Mouse (Mus musculus) spleen, adult 12 weeks (tissue): ENCODE results near the gene Usp39.

Experiments used
- DNase-seq: peaks from one replicate; pipeline ENCODE4 v3.0.0; 2022; ENCODE audit warnings: low spot score

Usp39 gene

GRCm38 (mm10) chr6:72345074-72345567 lies at the start of gene Usp39:
Gene Usp39, minus strand, starts transcription at chr6:72345184.
- DNase-seq: peak; percentile 86

- DNase-seq: no peak
Measured at GRCm38 (mm10) chr6:72392341-72392740, 47.4 kb upstream of the Usp39 start.

DNA sequence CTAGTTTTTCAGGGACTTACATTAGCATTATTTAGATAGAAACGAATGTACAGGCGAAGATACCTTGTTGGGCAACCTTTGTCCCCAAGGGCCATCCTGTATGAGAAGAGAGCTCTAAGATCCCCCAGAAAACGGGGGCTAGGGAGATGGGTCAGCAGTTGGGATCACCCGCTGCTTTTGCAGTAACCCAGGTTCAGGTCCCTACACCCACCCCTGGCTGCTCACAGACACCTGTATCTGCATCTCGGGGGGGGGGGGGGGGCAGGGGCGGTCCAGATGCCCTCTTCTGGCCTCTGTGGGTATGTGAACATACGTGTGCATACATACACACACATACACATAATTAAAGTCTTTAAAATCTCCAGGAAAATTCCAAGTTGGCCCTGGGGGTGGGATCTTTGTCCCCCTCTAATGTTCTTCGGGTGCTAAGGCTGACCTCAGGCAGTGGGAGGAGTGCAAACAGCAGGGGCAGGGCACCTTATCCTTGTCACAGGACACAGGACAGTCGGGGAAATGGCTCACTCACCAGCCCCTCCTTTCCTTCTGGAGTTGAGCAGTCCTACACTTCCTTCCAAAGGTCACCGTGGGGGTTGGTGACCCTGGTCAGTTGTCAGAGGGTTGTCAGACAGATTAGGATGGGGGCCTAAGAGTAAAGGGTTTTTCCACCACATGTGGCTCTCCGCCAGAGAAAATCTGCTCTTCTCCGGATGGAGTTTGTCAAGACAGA lies 46.0 kb upstream of the Usp39 start:
- peak; percentile 51 for DNase-seq

GRCm38 (mm10) chr6:72389941-72390771 lies 45.2 kb upstream of the Usp39 start, which contains the start of gene Vamp8:
Gene Vamp8, minus strand, starts transcription at chr6:72390703.
- DNase-seq: peak; percentile 69

GRCm38 (mm10) chr6:72389471-72389940 lies 44.5 kb upstream of the Usp39 start:
- DNase-seq: no peak

- DNase-seq: no peak
Measured at GRCm38 (mm10) chr6:72388791-72389329, 43.9 kb upstream of the Usp39 start.

DNA sequence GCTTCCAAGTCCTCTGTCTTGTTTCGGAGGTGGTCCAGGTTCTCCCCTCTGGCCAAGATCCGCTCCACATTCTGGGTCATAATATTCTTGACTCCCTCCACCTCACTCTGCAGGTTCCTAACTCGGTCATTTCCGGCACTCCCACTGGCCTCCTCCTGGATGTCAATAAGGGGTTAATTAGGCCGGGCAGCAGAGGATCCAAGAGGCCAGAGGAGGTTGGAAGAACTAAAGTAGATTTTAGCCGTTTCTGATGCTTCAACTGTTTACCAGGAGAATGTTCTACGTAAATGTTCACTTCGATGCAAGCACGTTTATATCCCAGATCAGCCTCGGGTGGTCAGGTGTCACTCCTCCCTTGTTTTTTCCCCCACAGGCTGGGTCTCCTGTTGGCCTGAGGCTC lies 43.3 kb upstream of the Usp39 start:
- DNase-seq: no peak

GRCm38 (mm10) chr6:72387816-72388215 lies 42.8 kb upstream of the Usp39 start:
- no peak for DNase-seq

DNA sequence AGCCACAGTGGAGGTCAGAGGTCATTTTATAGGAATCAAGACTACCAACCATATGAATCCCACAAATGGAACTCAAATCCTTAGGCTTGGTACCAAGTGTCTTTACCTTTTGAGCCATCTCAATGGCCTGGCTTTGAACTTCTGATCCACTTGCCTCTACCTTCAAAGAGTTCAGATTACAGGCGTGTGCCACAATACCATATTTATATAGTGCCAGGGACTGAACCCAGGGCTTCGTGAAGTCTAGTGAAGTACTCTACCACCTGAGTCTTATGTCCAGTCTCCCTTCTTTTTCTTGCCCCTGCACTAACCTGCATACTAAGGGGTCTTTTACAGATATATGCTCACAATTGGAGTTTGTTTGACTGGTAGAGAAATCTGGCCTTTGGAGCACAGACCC lies 41.6 kb upstream of the Usp39 start:
- DNase-seq: no peak

GRCm38 (mm10) chr6:72385258-72385657 lies 40.3 kb upstream of the Usp39 start:
- no peak for DNase-seq

GRCm38 (mm10) chr6:72383952-72384351 lies 39.0 kb upstream of the Usp39 start:
- DNase-seq: no peak

GRCm38 (mm10) chr6:72383142-72383820 lies 38.3 kb upstream of the Usp39 start:
- DNase-seq: no peak

DNA sequence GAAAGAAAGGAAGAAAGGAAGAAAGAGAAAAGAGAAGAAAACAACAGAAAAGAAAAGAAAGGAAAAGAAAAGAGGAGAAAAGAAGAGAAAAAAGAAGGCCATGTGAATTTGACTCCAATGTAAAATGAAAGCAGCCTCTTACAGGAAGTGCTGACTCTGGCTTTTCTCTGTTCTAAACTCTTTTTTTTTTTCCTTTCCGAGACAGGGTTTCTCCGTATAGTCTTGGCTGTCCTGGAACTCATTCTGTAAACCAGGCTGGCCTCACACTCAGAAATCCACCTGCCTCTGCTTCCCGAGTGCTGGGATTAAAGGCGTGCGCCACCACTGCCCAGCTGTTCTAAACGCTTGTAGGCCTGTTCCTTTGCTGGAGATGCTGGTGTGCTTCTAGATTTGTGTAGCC lies 37.5 kb upstream of the Usp39 start:
- no peak for DNase-seq

GRCm38 (mm10) chr6:72380131-72380770 lies 35.3 kb upstream of the Usp39 start, which contains the start of gene Vamp5:
Gene Vamp5, minus strand, starts transcription at chr6:72380468.
- peak; percentile 87 for DNase-seq

GRCm38 (mm10) chr6:72379377-72380130 lies 34.6 kb upstream of the Usp39 start:
- peak; percentile 39 for DNase-seq

- no peak for DNase-seq
Measured at GRCm38 (mm10) chr6:72378510-72379234, 33.7 kb upstream of the Usp39 start.

DNA sequence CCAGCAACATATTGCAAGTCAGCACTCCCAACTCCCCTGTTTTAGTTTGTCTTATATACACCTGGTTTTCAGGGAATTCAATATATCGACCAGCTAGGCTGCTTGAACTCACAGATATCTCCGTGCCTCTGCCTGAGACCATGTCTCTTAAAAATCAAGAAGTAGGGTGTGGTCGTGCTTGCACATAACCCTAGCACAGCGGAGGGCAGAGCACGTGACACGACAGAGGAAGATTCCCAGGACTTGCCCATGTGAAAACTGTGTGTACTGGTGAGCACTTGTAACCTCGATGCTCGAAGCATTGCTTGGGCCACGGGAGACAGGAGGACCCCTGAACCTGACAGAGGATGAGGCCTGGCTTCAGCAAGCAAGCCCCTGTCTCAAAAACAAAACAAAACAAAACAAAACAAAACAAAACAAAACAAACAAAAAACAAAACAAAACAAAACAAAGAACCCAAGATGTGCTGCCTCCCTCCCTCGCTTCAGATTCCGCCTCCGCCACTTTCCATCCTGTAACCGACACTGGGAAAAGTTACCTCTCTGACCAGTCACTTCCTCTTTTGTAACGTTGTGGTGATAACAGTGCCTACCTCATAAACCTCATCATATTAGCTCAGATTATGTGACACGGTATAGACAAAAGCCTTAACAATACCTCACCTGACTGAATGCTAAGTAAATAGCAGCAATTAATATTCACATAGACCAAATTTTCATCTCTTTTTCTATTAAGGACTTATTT lies 30.0 kb upstream of the Usp39 start:
- DNase-seq: no peak

DNA sequence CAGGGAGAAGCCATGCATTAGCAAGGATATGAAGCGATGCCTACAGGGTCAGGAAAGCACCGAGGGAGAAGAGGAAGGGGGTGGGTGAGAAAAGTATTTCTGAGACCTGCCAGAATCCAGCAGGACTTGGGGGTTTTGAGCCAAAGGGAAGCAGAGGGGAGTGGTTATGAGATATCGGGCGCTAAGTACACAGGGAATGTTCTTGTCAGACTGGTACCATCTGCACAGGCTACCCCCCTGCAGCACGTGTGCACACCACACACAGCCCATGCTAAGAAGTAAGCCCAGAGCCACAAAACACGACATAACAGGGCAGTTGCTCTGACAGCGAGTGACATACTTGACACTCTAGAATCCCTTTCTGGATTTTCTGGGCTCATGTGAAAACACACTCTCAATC lies 29.2 kb upstream of the Usp39 start:
- no peak for DNase-seq

DNA sequence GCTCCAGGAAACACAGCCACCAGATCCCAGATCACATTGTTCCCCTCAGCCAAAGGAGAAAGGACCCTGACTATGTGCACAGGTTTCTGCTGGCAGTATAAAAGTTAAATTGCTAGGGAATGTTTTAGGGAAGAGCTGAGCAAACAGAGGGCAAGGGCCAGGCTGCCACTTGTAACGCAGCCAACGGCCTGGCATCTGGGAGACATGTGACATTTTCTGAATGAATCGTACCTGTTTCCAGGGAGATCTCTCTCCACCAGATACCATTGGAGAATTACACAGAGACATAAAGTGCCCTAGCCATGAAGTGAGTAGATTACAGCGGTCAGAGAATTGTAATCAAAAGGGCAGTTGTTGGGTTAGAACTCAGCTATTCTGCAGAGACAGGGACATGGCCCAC lies 28.2 kb upstream of the Usp39 start:
- no peak for DNase-seq
